Mouse (Mus musculus) testis, adult 2 months (tissue): ENCODE measurements around the gene Myom3.

Experiments used
- CTCF ChIP-seq: fragments of 200-500 bp; IDR thresholded peaks from 2 replicates; pipeline ENCODE4 v1.5.1; 2012; ENCODE audit warnings: low read depth, mild to moderate bottlenecking, inconsistent platforms, low read length, moderate library complexity; ENCODE audit not compliant: control insufficient read depth, insufficient read depth, insufficient replicate concordance
- POLR2A ChIP-seq: fragments of 200-500 bp; IDR thresholded peaks from 2 replicates; pipeline ENCODE4 v1.6.1; 2012; ENCODE audit warnings: low read depth, mild to moderate bottlenecking, inconsistent platforms, low read length, moderate library complexity; ENCODE audit not compliant: control insufficient read depth

GRCm38 (mm10) chr4:135833301-135834123, 74.0 kb downstream of the Myom3 start:
- TF ChIP-seq CTCF, result no peak
- no peak for TF ChIP-seq POLR2A
